7 mouse cellular contexts compared by ENCODE assay signal in the genomic region with DNA sequence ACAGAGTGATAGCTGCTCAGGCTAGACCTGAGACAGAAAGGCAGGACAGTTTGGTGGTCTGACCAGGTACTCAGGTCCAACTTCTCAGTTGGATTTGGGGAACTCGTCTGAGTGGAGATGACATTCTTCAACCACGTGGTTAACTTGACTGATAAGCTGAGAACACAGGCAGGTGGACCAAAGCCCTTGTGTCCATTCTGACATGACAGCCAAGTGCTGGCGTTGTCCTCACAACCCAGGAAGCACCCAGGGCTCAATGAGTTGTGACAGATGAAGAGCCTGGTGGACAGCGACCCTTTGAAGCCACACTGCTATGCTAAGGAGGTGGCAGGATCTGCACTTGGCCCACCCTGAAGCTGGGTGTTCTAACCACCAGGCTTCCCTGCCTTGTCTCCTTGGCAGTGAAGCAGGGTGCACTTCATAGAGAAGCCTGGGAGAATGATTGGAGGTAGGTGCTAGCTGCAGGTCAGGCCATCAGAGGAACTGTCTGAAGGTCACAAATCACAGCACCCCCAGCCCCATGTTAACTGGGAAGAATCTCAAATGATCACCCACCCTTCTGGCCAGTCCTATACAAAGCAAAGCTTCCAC.
DNase-seq lines count a peak whose midpoint lies in the region; ATAC-seq and TF ChIP-seq lines count a peak whose summit lies in the region.

No protein-coding gene starts in this region.

- H3K9ac ChIP-seq in liver, adult 2 months (ENCODE audit: low read depth, low read length), result 0 out of 2 replicates have a peak overlapping the region, but pooled peaks have one; percentile 2
- peak overlapping the region; percentile 62; the same call in 1 of the 2 replicates for H3K9ac ChIP-seq in forebrain, embryonic 11.5 days (ENCODE audit: low read length)
- H3K9ac ChIP-seq in hindbrain, embryonic 14.5 days, result peak overlapping the region; percentile 16; the same call in 1 of the 2 replicates
- 0 out of 2 replicates have a peak overlapping the region, but pooled peaks have one; percentile 42 for H3K9ac ChIP-seq in neural tube, embryonic 14.5 days (replicated peaks; ENCODE audit: low read depth, low read length)

- H3K27me3 ChIP-seq in liver, adult 2 months (ENCODE audit: control insufficient read depth, insufficient read depth, low read length), result no peaks in the 10 kb centered on the region
- H3K27me3 ChIP-seq in forebrain, embryonic 11.5 days (ENCODE audit: control insufficient read depth, insufficient read depth, low read length), result no peaks in the 10 kb centered on the region
- H3K27me3 ChIP-seq in hindbrain, embryonic 14.5 days (ENCODE audit: control insufficient read depth, insufficient read depth, low read length), result no peaks in the 10 kb centered on the region
- no peaks in the 10 kb centered on the region for H3K27me3 ChIP-seq in neural tube, embryonic 14.5 days (ENCODE audit: control insufficient read depth, insufficient read depth, low read length)

- H3K79me2 ChIP-seq in liver, adult 2 months (ENCODE audit: control insufficient read depth, insufficient read depth, low read length), result no peaks in the 10 kb centered on the region

- no peak for ATAC-seq in forebrain, embryonic 11.5 days (replicated peaks; ENCODE audit: low FRiP score)
- ATAC-seq in hindbrain, embryonic 14.5 days (ENCODE audit: low FRiP score), result no peak
- ATAC-seq in neural tube, embryonic 14.5 days (ENCODE audit: low read depth), result no peak

- TF ChIP-seq CTCF in liver, adult 2 months (IDR thresholded peaks at IDR 0.05; ENCODE audit: low read depth, low read length), result no peak

- H3K4me3 ChIP-seq in liver, adult 2 months (ENCODE audit: insufficient read depth, low read depth, low read length), result no peak overlapping the region
- no peak overlapping the region for H3K4me3 ChIP-seq in forebrain, embryonic 11.5 days (ENCODE audit: low read depth, low read length)
- H3K4me3 ChIP-seq in hindbrain, embryonic 14.5 days (replicated peaks; ENCODE audit: low read length), result no peak overlapping the region
- no peak overlapping the region for H3K4me3 ChIP-seq in neural tube, embryonic 14.5 days (ENCODE audit: low read depth, low read length)

- H3K4me2 ChIP-seq in forebrain, embryonic 11.5 days (ENCODE audit: low read depth, low read length, severe bottlenecking), result peak overlapping the region; percentile 36; the same call in 1 of the 2 replicates
- no peak overlapping the region for H3K4me2 ChIP-seq in hindbrain, embryonic 14.5 days (replicated peaks)
- H3K4me2 ChIP-seq in neural tube, embryonic 14.5 days (ENCODE audit: low read depth, low read length), result no peak overlapping the region

- H3K4me1 ChIP-seq in liver, adult 2 months (ENCODE audit: control insufficient read depth, insufficient read depth, low read length), result peaks cover 19% of the 10 kb centered on the region
- H3K4me1 ChIP-seq in forebrain, embryonic 11.5 days (replicated peaks; ENCODE audit: control insufficient read depth, insufficient read depth, low read length), result peaks cover 64% of the 10 kb centered on the region
- H3K4me1 ChIP-seq in hindbrain, embryonic 14.5 days (replicated peaks; ENCODE audit: control insufficient read depth, insufficient read depth, low read length), result peaks cover 75% of the 10 kb centered on the region
- peaks cover 64% of the 10 kb centered on the region for H3K4me1 ChIP-seq in neural tube, embryonic 14.5 days (ENCODE audit: control insufficient read depth, insufficient read depth, low read length)

- 56% methylated on average over 4 of the region's 4 CpGs for WGBS in liver, adult 2 months
- WGBS in forebrain, embryonic 11.5 days, result 76% methylated on average over 4 of the region's 4 CpGs
- 80% methylated on average over 4 of the region's 4 CpGs for WGBS in hindbrain, embryonic 14.5 days
- WGBS in neural tube, embryonic 14.5 days, result 80% methylated on average over 4 of the region's 4 CpGs

- H3K27ac ChIP-seq in liver, adult 2 months (replicated peaks; ENCODE audit: insufficient read depth, low read depth, low read length), result peak overlapping the region; percentile 79
- peak overlapping the region; percentile 100; the same call in 1 of the 2 replicates for H3K27ac ChIP-seq in forebrain, embryonic 11.5 days (ENCODE audit: low read depth, low read length)
- H3K27ac ChIP-seq in hindbrain, embryonic 14.5 days, result peak overlapping the region; percentile 99
- peak overlapping the region; percentile 98; the same call in 1 of the 2 replicates for H3K27ac ChIP-seq in neural tube, embryonic 14.5 days (ENCODE audit: low read depth, low read length)

- H3K9me3 ChIP-seq in forebrain, embryonic 11.5 days (ENCODE audit: control insufficient read depth, low read length), result no peaks in the 10 kb centered on the region
- H3K9me3 ChIP-seq in hindbrain, embryonic 14.5 days (ENCODE audit: control insufficient read depth, low read length), result no peaks in the 10 kb centered on the region
- H3K9me3 ChIP-seq in neural tube, embryonic 14.5 days (ENCODE audit: control insufficient read depth, low read length), result no peaks in the 10 kb centered on the region

- no peak for DNase-seq in liver, adult 2 months (ENCODE audit: extremely low read depth, low read depth, low spot score)
- no peak for DNase-seq in liver
- DNase-seq in forebrain, embryonic 11.5 days (ENCODE audit: low spot score), result no peak
- no peak for DNase-seq in hindbrain, embryonic 14.5 days (ENCODE audit: low spot score)
- no peak for DNase-seq in right cerebral cortex, postnatal 14 days
- DNase-seq in gastrocnemius, postnatal 10 days, result no peak

- H3K36me3 ChIP-seq in liver, adult 2 months (ENCODE audit: control insufficient read depth, insufficient read depth, low read length), result no peaks in the 10 kb centered on the region
- no peaks in the 10 kb centered on the region for H3K36me3 ChIP-seq in forebrain, embryonic 11.5 days (ENCODE audit: control insufficient read depth, insufficient read depth, low read length)
- no peaks in the 10 kb centered on the region for H3K36me3 ChIP-seq in hindbrain, embryonic 14.5 days (replicated peaks; ENCODE audit: control insufficient read depth, insufficient read depth)
- H3K36me3 ChIP-seq in neural tube, embryonic 14.5 days (ENCODE audit: control insufficient read depth, insufficient read depth, low read length), result no peaks in the 10 kb centered on the region

- TF ChIP-seq POLR2A in liver, adult 2 months (IDR thresholded peaks at IDR 0.05; ENCODE audit: extremely low read depth, insufficient read depth, low read length), result no peak

Comparison
In these comparisons a context has a peak if more than half of its experiments do, and no peak if none do; other contexts are left out.
1. H3K9ac ChIP-seq: peak in every context shown above with its lines; median percentile 62 in forebrain, embryonic 11.5 days; 42 in neural tube, embryonic 14.5 days; 16 in hindbrain, embryonic 14.5 days; 2 in liver, adult 2 months.